Mouse (Mus musculus): ENCODE results near the gene Cep78. TPM values are rescaled to one million over a fixed set of nuclear protein-coding genes. Genes with fewer than 3 reads are reported as not detected.

Gene Cep78
- polyA plus RNA-seq, 1 experiment from 2014 or later: 48.9 TPM

DNA sequence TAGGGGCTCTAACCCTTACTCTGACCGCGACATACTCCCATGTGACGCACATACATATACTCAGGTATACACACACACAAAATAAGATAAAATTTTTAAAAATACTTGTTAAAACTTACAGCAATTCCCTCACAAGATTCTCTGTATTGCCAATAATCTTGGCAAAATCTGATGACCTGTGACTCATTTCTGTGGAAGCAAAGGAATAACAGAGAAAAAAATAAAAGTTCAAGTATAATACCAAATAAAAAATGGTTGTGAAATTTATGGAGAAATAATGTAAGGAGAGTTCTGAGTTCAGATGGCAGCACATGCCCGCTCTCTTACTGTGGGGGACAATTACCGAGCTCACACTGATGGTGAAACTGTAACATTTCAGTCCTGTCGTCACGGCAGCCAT is 65.5 kb downstream of the Cep78 start:
- Histone ChIP-seq H3K27me3 (ENCODE audit: insufficient read depth, poor library complexity, severe bottlenecking) (no peaks in the 10 kb centered on the region), H3K9me3 (no peaks in the 10 kb centered on the region), H3K4me3 (no peak overlapping the region), H3K27ac (no peak overlapping the region), H3K4me1 (replicated peaks) (peaks cover 17% of the 10 kb centered on the region), H3K36me3 (peaks cover 66% of the 10 kb centered on the region)
- WGBS: 96% methylated on average over 7 of the region's 7 CpGs
- no peak for DNase-seq (ENCODE audit: low spot score)

- Histone ChIP-seq H3K9me3 (no peaks in the 10 kb centered on the region), H3K36me3 (peaks cover 78% of the 10 kb centered on the region), H3K27me3 (ENCODE audit: insufficient read depth, poor library complexity, severe bottlenecking) (no peaks in the 10 kb centered on the region), H3K4me1 (replicated peaks) (peaks cover 5% of the 10 kb centered on the region), H3K27ac (no peak overlapping the region), H3K4me3 (no peak overlapping the region)
- no peak for DNase-seq (ENCODE audit: low spot score)
- 97% methylated on average over 7 of the region's 7 CpGs for WGBS
Measured at GRCm38 (mm10) chr19:15918111-15918510, 66.7 kb downstream of the Cep78 start.

- Histone ChIP-seq H3K27ac (no peak overlapping the region), H3K27me3 (ENCODE audit: insufficient read depth, poor library complexity, severe bottlenecking) (no peaks in the 10 kb centered on the region), H3K4me1 (replicated peaks) (no peaks in the 10 kb centered on the region), H3K36me3 (peaks cover 99% of the 10 kb centered on the region), H3K9me3 (no peaks in the 10 kb centered on the region), H3K4me3 (no peak overlapping the region)
- no peak for DNase-seq (ENCODE audit: low spot score)
- WGBS: 92% methylated on average over 9 of the region's 9 CpGs
Measured at GRCm38 (mm10) chr19:15913249-15913997, 71.4 kb downstream of the Cep78 start.

DNA sequence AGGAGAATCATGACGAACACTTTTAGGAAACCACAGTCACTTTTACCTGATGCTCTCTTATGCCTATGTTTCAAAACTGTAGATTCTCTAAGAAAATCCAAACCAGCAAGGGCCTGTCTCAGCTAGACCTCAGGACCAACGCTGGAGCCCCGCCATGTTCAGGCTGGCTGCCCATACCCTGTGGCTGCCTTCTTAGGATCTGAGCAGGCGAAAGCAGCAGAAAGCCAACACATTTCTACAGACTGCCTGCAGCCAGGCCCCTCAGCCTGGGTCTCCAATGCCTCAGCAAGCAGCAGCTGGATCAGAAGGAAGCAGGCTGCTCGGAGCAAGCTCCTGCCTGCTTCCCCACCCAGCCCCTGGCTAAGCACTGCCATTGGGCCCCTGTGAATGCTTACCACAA is 73.3 kb downstream of the Cep78 start:
- H3K4me3 ChIP-seq: no peak overlapping the region
- no peak for DNase-seq (ENCODE audit: low spot score)
- WGBS: 94% methylated on average over 5 of the region's 5 CpGs
- no peak overlapping the region for H3K27ac ChIP-seq
- peaks cover 99% of the 10 kb centered on the region for H3K36me3 ChIP-seq
- no peaks in the 10 kb centered on the region for H3K4me1 ChIP-seq (replicated peaks)
- no peaks in the 10 kb centered on the region for H3K9me3 ChIP-seq
- H3K27me3 ChIP-seq (ENCODE audit: insufficient read depth, poor library complexity, severe bottlenecking): no peaks in the 10 kb centered on the region

- no peak for DNase-seq (ENCODE audit: low spot score)
- no peaks in the 10 kb centered on the region for H3K4me1 ChIP-seq (replicated peaks)
- H3K27ac ChIP-seq: no peak overlapping the region
- no peaks in the 10 kb centered on the region for H3K9me3 ChIP-seq
- H3K27me3 ChIP-seq (ENCODE audit: insufficient read depth, poor library complexity, severe bottlenecking): no peaks in the 10 kb centered on the region
- 92% methylated on average over 3 of the region's 3 CpGs for WGBS
- H3K36me3 ChIP-seq: peaks cover 99% of the 10 kb centered on the region
- no peak overlapping the region for H3K4me3 ChIP-seq
Measured at GRCm38 (mm10) chr19:15910987-15911386, 73.8 kb downstream of the Cep78 start.

GRCm38 (mm10) chr19:15910488-15910887 is 74.3 kb downstream of the Cep78 start:
- 100% methylated on average over 1 of the region's 1 CpGs for WGBS
- no peak for DNase-seq (ENCODE audit: low spot score)
- H3K36me3 ChIP-seq: peaks cover 100% of the 10 kb centered on the region

DNA sequence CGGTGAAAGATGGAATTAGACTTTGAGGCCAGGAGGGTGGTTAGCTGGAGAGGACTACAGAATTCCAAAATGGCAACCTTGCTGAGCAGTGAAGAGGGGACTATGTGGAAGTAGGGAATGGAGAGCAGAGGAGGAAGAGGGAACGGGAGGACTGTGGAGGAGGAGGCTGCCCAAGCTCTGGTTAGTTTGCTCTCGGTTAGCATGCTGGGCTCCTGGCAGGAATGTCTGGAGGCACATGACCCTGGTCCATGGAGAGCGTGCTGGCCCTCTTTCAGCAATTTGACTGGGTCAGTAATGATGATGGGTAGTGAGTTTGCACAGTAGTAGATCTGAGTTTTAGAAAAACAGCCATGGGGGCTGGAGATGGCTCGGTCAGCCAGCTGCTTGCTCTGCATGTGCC is 76.8 kb downstream of the Cep78 start:
- Histone ChIP-seq H3K4me3 (no peak overlapping the region), H3K27me3 (ENCODE audit: insufficient read depth, poor library complexity, severe bottlenecking) (no peaks in the 10 kb centered on the region), H3K36me3 (peaks cover 85% of the 10 kb centered on the region), H3K9me3 (no peaks in the 10 kb centered on the region), H3K4me1 (replicated peaks) (peaks cover 19% of the 10 kb centered on the region), H3K27ac (no peak overlapping the region)
- no peak for DNase-seq (ENCODE audit: low spot score)
- WGBS: 93% methylated on average over 5 of the region's 5 CpGs

More at GRCm38 (mm10) chr19:15910488-15910887, 74.3 kb downstream of the Cep78 start:
- no peaks in the 10 kb centered on the region for H3K27me3 ChIP-seq (ENCODE audit: insufficient read depth, poor library complexity, severe bottlenecking)
- no peak overlapping the region for H3K27ac ChIP-seq
- no peaks in the 10 kb centered on the region for H3K9me3 ChIP-seq
- no peak overlapping the region for H3K4me3 ChIP-seq
- H3K4me1 ChIP-seq (replicated peaks): no peaks in the 10 kb centered on the region

Other genes starting within 250 kb of the Cep78 start
- 104 and 131 TPM in 2 replicates for gene Psat1, start 37.7 kb downstream of the Cep78 start, polyA plus RNA-seq (2016; fragmentation: Nextera tagmentation; extraction: Ambion mirVana)
- gene Gnaq, start 147.8 kb upstream of the Cep78 start, polyA plus RNA-seq (2016; fragmentation: Nextera tagmentation; extraction: Ambion mirVana): 23.1 and 26.7 TPM in 2 replicates